Mouse (Mus musculus): ENCODE data around the gene Kmt2a. TPM values are rescaled to one million over a fixed set of nuclear protein-coding genes. Genes with fewer than 3 reads are reported as not detected.

Kmt2a gene
- total and polyA plus RNA-seq, 2 experiments from 2014 or later, result 19.0 to 20.6 TPM

- peaks cover 72% of the 10 kb centered on the region for H3K36me3 ChIP-seq (ENCODE audit: insufficient read depth, low read length)
- DNase-seq (ENCODE audit: low spot score) (no peak), ATAC-seq (no peak)
- 96% methylated on average over 10 of the region's 10 CpGs for WGBS
- H3K27me3 ChIP-seq (ENCODE audit: insufficient read depth, low read length), result no peaks in the 10 kb centered on the region
- H3K27ac ChIP-seq, result no peak overlapping the region
- H3K9me3 ChIP-seq (ENCODE audit: low read length), result no peaks in the 10 kb centered on the region
- H3K4me3 ChIP-seq (ENCODE audit: low read length), result no peak overlapping the region
- H3K4me2 ChIP-seq (ENCODE audit: low read depth, low read length), result no peak overlapping the region
- TF ChIP-seq CTCF (IDR thresholded peaks at IDR 0.05; ENCODE audit: low read depth), result no peak
- no peaks in the 10 kb centered on the region for H3K4me1 ChIP-seq (ENCODE audit: insufficient read depth, low read length)
- no peak overlapping the region for H3K9ac ChIP-seq (replicated peaks; ENCODE audit: low read length)
These were observed 73.3 kb downstream of the Kmt2a start for GRCm38 (mm10) chr9:44807778-44808177.

- Histone ChIP-seq H3K9ac (replicated peaks; ENCODE audit: low read length) (no peak overlapping the region), H3K9me3 (ENCODE audit: low read length) (no peaks in the 10 kb centered on the region), H3K4me2 (ENCODE audit: low read depth, low read length) (no peak overlapping the region), H3K4me3 (ENCODE audit: low read length) (no peak overlapping the region), H3K4me1 (ENCODE audit: insufficient read depth, low read length) (no peaks in the 10 kb centered on the region), H3K27ac (no peak overlapping the region), H3K27me3 (ENCODE audit: insufficient read depth, low read length) (no peaks in the 10 kb centered on the region), H3K36me3 (ENCODE audit: insufficient read depth, low read length) (peaks cover 66% of the 10 kb centered on the region)
- ATAC-seq, result no peak
- WGBS, result 79% methylated on average over 5 of the region's 5 CpGs
- TF ChIP-seq CTCF (IDR thresholded peaks at IDR 0.05; ENCODE audit: low read depth), result no peak
- no peak for DNase-seq (ENCODE audit: low spot score)
These were observed 74.0 kb downstream of the Kmt2a start for GRCm38 (mm10) chr9:44807141-44807540.

GRCm38 (mm10) chr9:44805536-44805935 lies 75.6 kb downstream of the Kmt2a start:
- Histone ChIP-seq H3K9me3 (ENCODE audit: low read length) (no peaks in the 10 kb centered on the region), H3K9ac (replicated peaks; ENCODE audit: low read length) (no peak overlapping the region), H3K4me2 (ENCODE audit: low read depth, low read length) (no peak overlapping the region), H3K4me3 (ENCODE audit: low read length) (no peak overlapping the region), H3K4me1 (ENCODE audit: insufficient read depth, low read length) (no peaks in the 10 kb centered on the region), H3K27me3 (ENCODE audit: insufficient read depth, low read length) (no peaks in the 10 kb centered on the region), H3K27ac (no peak overlapping the region), H3K36me3 (ENCODE audit: insufficient read depth, low read length) (peaks cover 52% of the 10 kb centered on the region)
- no peak for TF ChIP-seq CTCF (IDR thresholded peaks at IDR 0.05; ENCODE audit: low read depth)
- ATAC-seq (no peak), DNase-seq (ENCODE audit: low spot score) (no peak)
- WGBS, result 92% methylated on average over 5 of the region's 5 CpGs

GRCm38 (mm10) chr9:44804678-44805077 lies 76.4 kb downstream of the Kmt2a start:
- H3K27me3 ChIP-seq (ENCODE audit: insufficient read depth, low read length), result no peaks in the 10 kb centered on the region
- DNase-seq (ENCODE audit: low spot score) (no peak), ATAC-seq (no peak)
- H3K9me3 ChIP-seq (ENCODE audit: low read length), result no peaks in the 10 kb centered on the region
- no peak overlapping the region for H3K27ac ChIP-seq
- H3K4me3 ChIP-seq (ENCODE audit: low read length), result no peak overlapping the region
- 91% methylated on average over 10 of the region's 10 CpGs for WGBS
- H3K4me2 ChIP-seq (ENCODE audit: low read depth, low read length), result no peak overlapping the region
- H3K9ac ChIP-seq (replicated peaks; ENCODE audit: low read length), result no peak overlapping the region
- 0 out of 2 replicates have a peak, but pooled peaks cover 4% of the 10 kb centered on the region for H3K4me1 ChIP-seq (ENCODE audit: insufficient read depth, low read length)
- peaks cover 43% of the 10 kb centered on the region for H3K36me3 ChIP-seq (ENCODE audit: insufficient read depth, low read length)
- no peak for TF ChIP-seq CTCF (IDR thresholded peaks at IDR 0.05; ENCODE audit: low read depth)

GRCm38 (mm10) chr9:44802808-44803450 lies 78.2 kb downstream of the Kmt2a start, which contains the start of gene Ttc36:
TSS of gene Ttc36 (minus strand) at chr9:44803072.
- Histone ChIP-seq H3K9me3 (ENCODE audit: low read length) (no peaks in the 10 kb centered on the region), H3K36me3 (ENCODE audit: insufficient read depth, low read length) (peaks cover 27% of the 10 kb centered on the region), H3K27ac (no peak within 1 kb of the TSS), H3K4me3 (ENCODE audit: low read length) (no peak within 1 kb of the TSS), H3K27me3 (ENCODE audit: insufficient read depth, low read length) (no peaks in the 10 kb centered on the region), H3K4me2 (ENCODE audit: low read depth, low read length) (no peak within 1 kb of the TSS), H3K4me1 (ENCODE audit: insufficient read depth, low read length) (0 out of 2 replicates have a peak, but pooled peaks cover 6% of the 10 kb centered on the region), H3K9ac (replicated peaks; ENCODE audit: low read length) (no peak within 1 kb of the TSS)
- no peak for ATAC-seq
- DNase-seq (ENCODE audit: low spot score), result no peak
- TF ChIP-seq CTCF (IDR thresholded peaks at IDR 0.05; ENCODE audit: low read depth), result no peak
- WGBS, result 75% methylated on average over 4 of the region's 4 CpGs

GRCm38 (mm10) chr9:44801669-44802068 lies 79.4 kb downstream of the Kmt2a start:
- DNase-seq (ENCODE audit: low spot score) (no peak), ATAC-seq (no peak)
- WGBS, result 85% methylated on average over 6 of the region's 6 CpGs
- Histone ChIP-seq H3K27me3 (ENCODE audit: insufficient read depth, low read length) (no peaks in the 10 kb centered on the region), H3K9me3 (ENCODE audit: low read length) (no peaks in the 10 kb centered on the region), H3K9ac (replicated peaks; ENCODE audit: low read length) (no peak overlapping the region), H3K4me3 (ENCODE audit: low read length) (no peak overlapping the region), H3K4me2 (ENCODE audit: low read depth, low read length) (no peak overlapping the region), H3K36me3 (ENCODE audit: insufficient read depth, low read length) (peaks cover 14% of the 10 kb centered on the region), H3K27ac (no peak overlapping the region), H3K4me1 (ENCODE audit: insufficient read depth, low read length) (0 out of 2 replicates have a peak, but pooled peaks cover 6% of the 10 kb centered on the region)
- TF ChIP-seq CTCF (IDR thresholded peaks at IDR 0.05; ENCODE audit: low read depth), result no peak

GRCm38 (mm10) chr9:44799958-44800324 lies 81.2 kb downstream of the Kmt2a start:
- H3K27ac ChIP-seq, result peak overlapping the region; percentile 79

More at GRCm38 (mm10) chr9:44799958-44800324, 81.2 kb downstream of the Kmt2a start:
- Histone ChIP-seq H3K9me3 (ENCODE audit: low read length) (no peaks in the 10 kb centered on the region), H3K9ac (replicated peaks; ENCODE audit: low read length) (peak overlapping the region; percentile 77), H3K36me3 (ENCODE audit: insufficient read depth, low read length) (0 out of 2 replicates have a peak, but pooled peaks cover 2% of the 10 kb centered on the region), H3K27me3 (ENCODE audit: insufficient read depth, low read length) (no peaks in the 10 kb centered on the region), H3K4me1 (ENCODE audit: insufficient read depth, low read length) (0 out of 2 replicates have a peak, but pooled peaks cover 6% of the 10 kb centered on the region), H3K4me3 (ENCODE audit: low read length) (peak overlapping the region; percentile 59), H3K4me2 (ENCODE audit: low read depth, low read length) (peak overlapping the region; percentile 93)
- TF ChIP-seq CTCF (IDR thresholded peaks at IDR 0.05; ENCODE audit: low read depth), result no peak
- DNase-seq (ENCODE audit: low spot score) (no peak), ATAC-seq (no peak)
- 41% methylated on average over 9 of the region's 9 CpGs for WGBS

All from hindbrain, postnatal 0 days (tissue).